Mouse (Mus musculus): ENCODE measurements around the gene Olfr876. TPM values are rescaled to one million over a fixed set of nuclear protein-coding genes. Genes with fewer than 3 reads are reported as not detected.
"Not testable (repeated sequence)": the region's sequence is repeated elsewhere in the genome, so short reads cannot be mapped to it uniquely, and the experiment has no call there.

Gene Olfr876
- not detected in 2 replicates for polyA plus RNA-seq (2015; fragmentation: Nextera tagmentation; extraction: Ambion mirVana)

DNA sequence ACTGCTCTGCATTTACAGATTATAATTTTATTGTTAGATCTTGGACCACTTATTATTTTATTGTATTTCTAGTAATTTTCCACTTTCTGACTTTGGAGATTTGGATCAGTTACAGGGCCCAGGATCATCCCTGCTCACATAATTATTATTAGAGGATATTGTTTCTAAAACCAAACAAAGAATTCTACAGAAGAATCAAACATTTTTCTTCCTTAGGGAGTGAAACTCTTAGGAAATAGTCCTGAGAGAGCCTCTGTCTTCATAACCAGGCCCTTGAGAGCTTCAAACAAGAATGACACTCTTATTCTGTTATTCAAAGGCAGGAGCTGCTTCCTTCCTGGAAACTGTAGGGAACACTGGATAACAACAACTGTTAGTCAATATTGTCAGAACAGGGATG, at the start of gene Olfr876:
Olfr876 (plus strand) TSS at position 301 of the 400 bp plus-strand sequence.
- Histone ChIP-seq H3K27me3 (replicated peaks) (no peaks in the 10 kb centered on the region), H3K36me3 (no peaks in the 10 kb centered on the region), H3K4me2 (replicated peaks) (no peak within 1 kb of the TSS), H3K9me3 (no peaks in the 10 kb centered on the region), H3K4me3 (replicated peaks) (no peak within 1 kb of the TSS), H3K27ac (no peak within 1 kb of the TSS), H3K4me1 (replicated peaks) (no peaks in the 10 kb centered on the region), H3K9ac (no peak within 1 kb of the TSS)
- no peak for ATAC-seq

DNA sequence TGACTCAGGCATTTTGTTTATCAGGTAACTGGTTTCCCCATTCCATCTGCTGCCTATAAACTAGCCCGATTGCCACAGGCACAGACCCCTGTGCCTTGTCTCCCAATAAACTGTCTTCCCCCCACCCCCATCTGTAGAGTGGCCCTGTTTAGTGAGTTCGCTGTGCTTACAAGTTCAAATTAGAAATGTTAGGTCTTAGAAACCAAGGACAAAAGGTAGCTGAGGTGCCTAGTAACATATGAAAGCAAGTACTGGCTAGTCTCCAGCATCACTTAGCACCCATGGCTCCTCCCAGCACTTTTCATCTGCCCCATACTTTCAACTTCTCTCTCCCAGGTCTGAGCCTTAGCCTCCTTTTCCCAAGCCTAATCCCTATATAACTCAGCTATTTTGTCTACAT, 41.1 kb upstream of the Olfr876 start:
- Histone ChIP-seq H3K4me1 (replicated peaks) (no peaks in the 10 kb centered on the region), H3K27me3 (replicated peaks) (no peaks in the 10 kb centered on the region), H3K27ac (no peak overlapping the region), H3K9me3 (no peaks in the 10 kb centered on the region), H3K9ac (no peak overlapping the region), H3K4me2 (replicated peaks) (no peak overlapping the region), H3K4me3 (replicated peaks) (no peak overlapping the region), H3K36me3 (no peaks in the 10 kb centered on the region)
- ATAC-seq, result no peak
- WGBS, result 83% methylated on average over 2 of the region's 2 CpGs

DNA sequence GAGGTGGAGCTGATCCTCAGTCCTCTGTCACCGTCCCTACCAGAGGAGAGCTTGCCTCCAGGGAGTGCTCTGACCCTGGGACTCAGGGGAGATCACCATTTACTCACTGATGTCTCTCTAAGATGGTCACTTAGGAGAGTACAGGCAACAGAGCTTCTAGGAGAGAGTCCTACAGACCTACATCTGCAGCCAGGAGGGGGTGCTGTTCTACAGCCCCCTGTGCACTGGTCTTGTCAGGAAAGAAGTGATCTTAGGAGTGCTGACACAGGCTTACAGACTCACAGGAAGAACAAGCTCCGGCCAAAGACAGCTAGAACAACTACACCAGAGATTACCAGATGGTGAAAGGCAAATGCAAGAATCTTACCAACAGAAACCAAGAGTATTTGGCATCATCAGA, 40.3 kb upstream of the Olfr876 start:
- H3K4me1 ChIP-seq (replicated peaks), result no peaks in the 10 kb centered on the region
- no peaks in the 10 kb centered on the region for H3K36me3 ChIP-seq
- no peak overlapping the region for H3K4me2 ChIP-seq (replicated peaks)
- no peak for ATAC-seq
- no peak overlapping the region for H3K27ac ChIP-seq
- no peak overlapping the region for H3K9ac ChIP-seq
- H3K4me3 ChIP-seq (replicated peaks), result no peak overlapping the region
- WGBS, result 61% methylated on average over 2 of the region's 2 CpGs
- no peaks in the 10 kb centered on the region for H3K9me3 ChIP-seq
- H3K27me3 ChIP-seq (replicated peaks), result no peaks in the 10 kb centered on the region

DNA sequence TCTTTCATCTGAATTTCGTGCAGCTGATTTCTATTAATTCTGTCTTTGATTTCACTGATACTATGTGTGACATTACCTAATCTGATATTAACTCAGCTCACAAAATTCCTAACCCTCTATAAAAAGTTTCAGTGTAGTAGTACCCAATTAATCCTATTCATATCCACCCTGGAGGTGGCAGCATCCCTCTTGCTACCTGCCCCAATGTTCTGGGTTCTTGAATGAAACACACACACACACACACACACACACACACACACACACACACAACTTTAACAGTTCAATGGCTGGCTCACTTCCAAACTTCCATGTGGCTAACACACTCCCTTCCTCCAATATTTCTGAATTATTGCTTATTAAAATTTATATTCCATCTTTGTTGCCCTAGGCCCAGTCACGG, 32.2 kb upstream of the Olfr876 start:
- no peaks in the 10 kb centered on the region for H3K36me3 ChIP-seq
- no peak overlapping the region for H3K9ac ChIP-seq
- no peaks in the 10 kb centered on the region for H3K4me1 ChIP-seq (replicated peaks)
- H3K9me3 ChIP-seq, result no peaks in the 10 kb centered on the region
- H3K4me2 ChIP-seq (replicated peaks), result no peak overlapping the region
- H3K4me3 ChIP-seq (replicated peaks), result no peak overlapping the region
- H3K27ac ChIP-seq, result no peak overlapping the region
- no peaks in the 10 kb centered on the region for H3K27me3 ChIP-seq (replicated peaks)
- ATAC-seq, result no peak
- 61% methylated on average over 2 of the region's 2 CpGs for WGBS

DNA sequence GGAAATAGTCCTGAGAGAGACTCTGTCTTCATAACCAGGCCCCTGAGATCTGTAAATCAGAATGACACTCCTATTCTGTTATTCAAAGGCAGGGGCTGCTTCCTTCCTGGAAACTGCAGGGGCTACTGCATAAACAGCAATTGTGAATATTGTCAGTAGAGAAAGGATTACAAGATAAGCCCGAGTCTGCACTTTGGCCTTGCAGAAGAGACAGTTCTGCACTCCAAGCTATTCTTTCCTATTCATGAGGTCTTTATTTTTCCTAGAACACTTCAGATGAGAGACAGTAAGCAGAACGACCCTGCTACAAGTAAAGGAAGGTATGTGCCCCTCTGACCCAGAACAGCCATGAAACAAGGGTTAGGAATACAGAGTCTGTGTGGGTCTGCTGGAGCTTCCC, 31.1 kb upstream of the Olfr876 start, which contains the start of gene Olfr875:
Olfr875 (plus strand) TSS at position 99 of the 400 bp plus-strand sequence.
- ATAC-seq, result no peak
- no peaks in the 10 kb centered on the region for H3K4me1 ChIP-seq (replicated peaks)
- no peak within 1 kb of the TSS for H3K27ac ChIP-seq
- H3K9me3 ChIP-seq, result no peaks in the 10 kb centered on the region
- no peak within 1 kb of the TSS for H3K9ac ChIP-seq
- WGBS, result 26% methylated on average over 2 of the region's 2 CpGs
- H3K4me3 ChIP-seq (replicated peaks), result no peak within 1 kb of the TSS
- no peak within 1 kb of the TSS for H3K4me2 ChIP-seq (replicated peaks)
- no peaks in the 10 kb centered on the region for H3K36me3 ChIP-seq
- no peaks in the 10 kb centered on the region for H3K27me3 ChIP-seq (replicated peaks)

DNA sequence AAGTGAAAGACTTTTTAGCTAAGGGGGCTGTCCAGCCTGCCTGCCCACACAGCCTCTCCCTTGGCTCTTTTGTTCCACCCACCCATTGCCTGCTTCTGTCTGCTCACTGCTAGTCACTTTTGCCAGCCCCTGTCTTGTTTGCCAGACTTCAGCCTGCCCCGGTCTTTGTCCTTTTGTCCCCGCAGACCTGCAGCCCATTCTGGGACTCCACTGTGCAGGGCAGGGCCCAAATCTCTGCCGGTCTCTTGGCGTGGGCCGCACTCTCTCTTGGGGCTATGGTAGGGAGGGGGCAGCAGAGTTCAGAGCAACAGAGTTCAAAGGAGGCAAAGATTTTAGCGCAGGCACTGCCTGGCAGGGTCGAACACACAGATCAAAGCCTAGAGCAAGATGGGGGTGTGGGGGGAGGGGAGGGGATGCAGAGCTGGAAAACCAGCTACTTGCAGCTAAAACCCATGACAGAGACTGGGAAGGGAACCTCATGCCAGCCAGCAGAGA, 20.0 kb upstream of the Olfr876 start:
- 0 out of 2 replicates have a peak overlapping the region, but pooled peaks have one; percentile 4 for H3K4me3 ChIP-seq (replicated peaks)
- WGBS, result 4% methylated on average over 7 of the region's 7 CpGs
- H3K4me2 ChIP-seq (replicated peaks), result peak overlapping the region; percentile 45

DNA sequence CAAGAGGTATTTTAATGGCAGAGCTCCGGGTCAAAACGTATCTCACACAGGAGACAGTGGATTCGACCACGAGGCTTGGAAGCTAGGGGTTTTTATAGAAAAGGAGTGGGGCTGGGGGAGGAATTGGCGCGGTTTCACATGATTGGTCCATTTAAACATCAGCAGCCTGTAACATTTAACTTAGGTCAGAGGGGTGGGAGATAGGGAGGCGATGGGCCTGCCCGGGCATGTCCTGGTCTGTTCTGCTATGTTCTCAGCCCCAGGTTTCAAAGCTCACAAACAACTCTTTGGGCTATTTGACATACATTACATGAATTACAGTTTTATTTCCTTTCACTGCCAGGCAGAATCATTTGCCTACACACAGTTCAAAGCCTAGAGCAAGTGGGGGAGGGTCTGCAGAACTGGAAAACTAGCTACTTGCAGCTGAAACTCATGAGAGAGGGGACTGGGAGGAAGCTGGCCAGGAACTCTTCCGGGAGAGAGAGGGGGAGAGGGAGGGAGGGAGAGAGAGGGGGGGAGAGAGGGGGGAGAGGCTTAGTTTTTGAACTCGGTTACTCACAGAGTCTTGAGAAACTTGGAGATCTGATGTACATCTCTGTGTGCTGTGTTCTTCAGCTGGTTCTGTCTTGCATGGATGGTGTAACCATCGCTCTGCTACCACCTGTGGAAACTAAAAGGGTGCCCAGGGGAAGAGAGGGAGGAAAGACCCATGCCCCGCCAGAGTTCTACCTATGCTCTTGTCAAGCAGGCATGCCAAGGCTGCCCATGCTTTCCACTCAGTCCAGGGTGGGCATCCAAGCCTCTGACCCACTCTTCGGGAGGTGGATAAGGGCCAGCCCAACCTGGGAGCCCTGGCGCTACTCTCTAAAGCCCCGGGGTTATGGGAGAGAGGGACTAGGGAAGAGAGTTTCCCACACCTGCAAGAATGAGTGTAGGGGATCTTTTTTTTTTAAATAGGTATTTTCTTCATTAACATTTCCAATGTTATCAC, 19.1 kb upstream of the Olfr876 start:
- H3K4me1 ChIP-seq (replicated peaks); ATAC-seq; H3K4me2 ChIP-seq (replicated peaks); H3K36me3 ChIP-seq; H3K9ac ChIP-seq; H3K9me3 ChIP-seq; H3K27me3 ChIP-seq (replicated peaks); H3K4me3 ChIP-seq (replicated peaks); H3K27ac ChIP-seq: not testable (repeated sequence)
- 65% methylated on average over 11 of the region's 15 CpGs for WGBS

More for the DNA sequence above, 20.0 kb upstream of the Olfr876 start:
- Histone ChIP-seq H3K27me3 (replicated peaks) (no peaks in the 10 kb centered on the region), H3K9ac (no peak overlapping the region), H3K9me3 (no peaks in the 10 kb centered on the region), H3K27ac (no peak overlapping the region), H3K36me3 (no peaks in the 10 kb centered on the region), H3K4me1 (replicated peaks) (no peaks in the 10 kb centered on the region; the same call in 1 of the 2 replicates)
- peak; percentile 56 for ATAC-seq

DNA sequence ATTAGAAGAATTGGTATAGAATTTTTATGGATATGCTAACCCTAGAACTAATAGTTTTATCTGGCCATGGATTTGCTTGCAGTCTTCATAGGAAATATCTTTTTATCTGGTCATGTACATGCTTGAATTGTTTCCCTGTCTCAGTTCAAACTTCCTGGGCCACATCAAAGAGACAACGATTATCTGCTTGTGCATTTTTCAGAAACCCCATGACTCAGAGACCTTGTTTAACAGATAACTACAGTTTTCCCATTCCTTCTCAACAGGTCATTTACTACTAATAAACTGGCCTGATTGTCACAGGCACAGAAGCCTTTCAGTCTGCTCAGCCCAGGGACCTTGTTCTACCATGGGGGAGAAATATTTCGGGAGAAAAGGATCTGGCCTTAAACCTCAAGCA, 16.4 kb upstream of the Olfr876 start:
- H3K4me2 ChIP-seq (replicated peaks), result no peak overlapping the region
- H3K36me3 ChIP-seq, result no peaks in the 10 kb centered on the region
- no peaks in the 10 kb centered on the region; the same call in 1 of the 2 replicates for H3K4me1 ChIP-seq (replicated peaks)
- H3K4me3 ChIP-seq (replicated peaks), result no peak overlapping the region
- no peaks in the 10 kb centered on the region for H3K27me3 ChIP-seq (replicated peaks)
- H3K9me3 ChIP-seq, result no peaks in the 10 kb centered on the region
- WGBS, result 65% methylated on average over 2 of the region's 2 CpGs
- H3K27ac ChIP-seq, result no peak overlapping the region
- no peak overlapping the region for H3K9ac ChIP-seq
- ATAC-seq, result no peak

DNA sequence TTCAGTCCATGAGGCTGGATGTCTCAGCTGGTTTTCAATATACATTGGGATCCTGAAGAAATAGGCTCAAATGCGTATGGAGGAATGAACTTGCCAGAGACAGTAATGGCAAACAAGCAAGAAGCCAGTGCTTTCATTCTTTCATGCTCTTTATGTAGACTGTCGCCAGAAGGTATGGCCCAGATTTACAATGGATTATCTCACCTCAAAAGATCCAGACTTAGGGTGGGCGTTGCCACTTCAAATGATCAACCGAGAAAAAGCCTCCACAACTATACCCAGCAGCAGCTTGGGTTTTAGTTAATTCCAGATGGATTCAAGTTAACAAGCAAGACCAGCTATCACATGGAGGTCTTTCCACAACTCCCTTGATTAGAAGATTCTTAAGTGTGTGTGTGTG, 776 bp upstream of the Olfr876 start:
- Histone ChIP-seq H3K4me1 (replicated peaks) (no peaks in the 10 kb centered on the region), H3K27ac (no peak overlapping the region), H3K9ac (no peak overlapping the region), H3K9me3 (no peaks in the 10 kb centered on the region), H3K27me3 (replicated peaks) (no peaks in the 10 kb centered on the region), H3K4me3 (replicated peaks) (no peak overlapping the region), H3K36me3 (no peaks in the 10 kb centered on the region), H3K4me2 (replicated peaks) (no peak overlapping the region)
- ATAC-seq, result no peak
- WGBS, result 88% methylated on average over 4 of the region's 4 CpGs

DNA sequence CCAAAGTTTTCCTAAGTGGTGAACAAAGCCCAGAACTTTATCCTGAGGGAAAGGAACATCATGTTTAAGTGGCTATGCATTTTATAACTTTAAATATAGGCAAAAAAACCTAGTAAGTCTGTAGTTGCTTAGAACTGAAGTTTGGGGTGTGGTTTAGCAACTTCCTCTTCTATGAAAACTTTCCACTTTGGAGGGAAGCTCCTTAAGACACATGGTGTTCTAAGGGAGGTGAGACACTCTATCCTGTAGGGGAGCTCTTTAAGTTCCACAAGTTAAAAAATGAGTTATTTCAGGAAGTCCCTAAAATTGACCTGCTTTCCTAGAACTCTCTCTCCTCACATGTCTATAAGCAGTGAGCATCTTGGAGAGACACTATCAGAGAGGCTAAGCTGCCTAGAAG, 4.4 kb downstream of the Olfr876 start:
- Histone ChIP-seq H3K9ac (no peak overlapping the region), H3K4me1 (replicated peaks) (no peaks in the 10 kb centered on the region), H3K4me3 (replicated peaks) (no peak overlapping the region), H3K9me3 (no peaks in the 10 kb centered on the region), H3K36me3 (no peaks in the 10 kb centered on the region), H3K4me2 (replicated peaks) (no peak overlapping the region), H3K27ac (no peak overlapping the region), H3K27me3 (replicated peaks) (no peaks in the 10 kb centered on the region)
- ATAC-seq, result no peak

DNA sequence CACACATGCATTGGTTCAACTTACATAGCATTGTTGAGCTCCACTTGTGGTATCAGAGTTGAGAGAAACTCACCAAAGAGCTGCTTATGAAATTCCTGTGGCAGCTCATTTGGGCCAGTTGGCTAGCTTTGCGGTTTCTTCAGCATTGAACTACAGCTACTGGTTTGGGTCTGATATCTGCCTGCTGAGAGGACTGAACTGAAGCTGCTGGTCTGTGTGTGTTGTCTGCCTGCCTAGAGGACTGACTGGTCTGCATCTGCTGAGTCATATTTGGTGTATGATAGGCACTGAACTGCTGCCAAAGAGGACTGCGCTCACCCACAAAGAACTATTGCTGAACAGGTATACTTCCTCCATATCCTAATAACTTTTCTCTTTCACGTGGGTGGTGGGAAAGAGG, 5.6 kb downstream of the Olfr876 start:
- no peak for ATAC-seq
- 86% methylated on average over 3 of the region's 3 CpGs for WGBS
- no peaks in the 10 kb centered on the region for H3K36me3 ChIP-seq

DNA sequence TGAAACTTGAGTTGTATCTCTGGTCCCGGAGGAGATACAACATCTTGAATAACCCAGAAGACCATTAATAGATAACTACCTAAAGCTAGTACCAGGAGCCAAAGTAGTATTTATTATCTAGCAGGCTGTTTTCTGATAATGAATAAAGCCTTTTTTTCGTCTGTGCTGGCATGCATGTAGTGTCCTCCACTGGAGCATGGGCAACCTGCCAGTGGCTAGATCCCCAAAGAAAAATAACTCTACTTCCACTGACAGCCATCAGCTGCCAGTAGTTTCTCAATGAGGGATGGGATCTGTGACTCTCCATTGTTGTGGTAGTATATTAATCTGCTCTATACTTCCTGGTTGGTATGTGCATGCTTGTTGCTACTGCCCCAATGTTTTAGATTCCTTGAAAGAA, 6.1 kb downstream of the Olfr876 start:
- no peak for ATAC-seq
- WGBS, result 76% methylated on average over 2 of the region's 2 CpGs
- H3K4me1 ChIP-seq (replicated peaks), result no peaks in the 10 kb centered on the region
- no peak overlapping the region for H3K27ac ChIP-seq
- no peak overlapping the region for H3K4me2 ChIP-seq (replicated peaks)
- H3K36me3 ChIP-seq, result no peaks in the 10 kb centered on the region
- H3K9me3 ChIP-seq, result no peaks in the 10 kb centered on the region
- H3K4me3 ChIP-seq (replicated peaks), result no peak overlapping the region
- no peak overlapping the region for H3K9ac ChIP-seq
- no peaks in the 10 kb centered on the region for H3K27me3 ChIP-seq (replicated peaks)

More for the DNA sequence above, 5.6 kb downstream of the Olfr876 start:
- no peak overlapping the region for H3K9ac ChIP-seq
- no peak overlapping the region for H3K4me3 ChIP-seq (replicated peaks)
- no peak overlapping the region for H3K27ac ChIP-seq
- H3K4me2 ChIP-seq (replicated peaks), result no peak overlapping the region
- no peaks in the 10 kb centered on the region for H3K9me3 ChIP-seq
- H3K4me1 ChIP-seq (replicated peaks), result no peaks in the 10 kb centered on the region
- H3K27me3 ChIP-seq (replicated peaks), result no peaks in the 10 kb centered on the region

DNA sequence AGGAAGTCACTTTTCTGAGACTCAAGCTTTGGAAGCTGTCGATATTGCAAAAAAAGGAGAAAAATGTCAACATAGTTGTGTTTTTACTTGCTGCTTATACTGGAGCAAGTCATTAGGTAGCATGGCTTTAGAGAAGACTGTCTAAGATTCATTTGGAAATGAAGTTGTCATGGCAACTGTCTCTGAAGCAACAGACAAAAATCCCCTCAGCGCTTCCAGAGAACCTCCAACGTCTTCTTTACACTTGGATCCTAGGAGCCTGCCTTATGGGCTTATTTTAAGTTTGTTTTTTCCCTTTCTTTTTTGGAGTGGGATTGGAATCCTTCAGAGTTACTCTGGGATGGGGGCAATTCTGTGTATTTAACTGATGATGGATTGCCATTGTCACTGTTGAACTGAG, 11.9 kb downstream of the Olfr876 start:
- H3K36me3 ChIP-seq, result no peaks in the 10 kb centered on the region
- no peak overlapping the region for H3K27ac ChIP-seq
- WGBS, result 74% methylated on average over 3 of the region's 3 CpGs
- no peak overlapping the region for H3K4me3 ChIP-seq (replicated peaks)
- no peak overlapping the region for H3K4me2 ChIP-seq (replicated peaks)
- no peak overlapping the region for H3K9ac ChIP-seq
- no peaks in the 10 kb centered on the region for H3K9me3 ChIP-seq
- no peaks in the 10 kb centered on the region for H3K4me1 ChIP-seq (replicated peaks)
- no peaks in the 10 kb centered on the region for H3K27me3 ChIP-seq (replicated peaks)
- ATAC-seq, result no peak
